Comparison of ENCODE assay signal across 8 mouse cellular contexts in genomic region chr2:157566260-157566952, GRCm38 (mm10). TPM values are rescaled to one million over a fixed set of nuclear protein-coding genes. Genes with fewer than 3 reads are reported as not detected.
DNase-seq lines count a peak whose midpoint lies in the region; ATAC-seq and TF ChIP-seq lines count a peak whose summit lies in the region.

No protein-coding gene starts in this region.

- no peak; the same call in 1 of the 2 replicates for TF ChIP-seq CTCF in forebrain, postnatal 0 days (IDR thresholded peaks at IDR 0.05; ENCODE audit: low read depth)
- no peak for TF ChIP-seq CTCF in lung, embryonic 14.5 days (IDR thresholded peaks at IDR 0.05; ENCODE audit: low read depth)

- peaks cover 3% of the 10 kb centered on the region; the same call in 1 of the 2 replicates for H3K9me3 ChIP-seq in forebrain, postnatal 0 days (ENCODE audit: low read length)
- peaks cover 7% of the 10 kb centered on the region for H3K9me3 ChIP-seq in lung, embryonic 14.5 days (ENCODE audit: low read depth, low read length)

- WGBS in forebrain, postnatal 0 days, result 2% methylated on average over 36 of the region's 36 CpGs
- WGBS in lung, embryonic 14.5 days, result under 1% methylated on average over 36 of the region's 36 CpGs

- peak; percentile 89 for ATAC-seq in forebrain, postnatal 0 days
- peak; percentile 82 for ATAC-seq in lung, embryonic 14.5 days (ENCODE audit: insufficient read depth)
- peak; percentile 74 for ATAC-seq in neutrophil, adult 5-6 weeks (ENCODE audit: extremely low read depth, insufficient number of reproducible peaks, low FRiP score, poor library complexity, severe bottlenecking)

- peak overlapping the region; percentile 89 for H3K27ac ChIP-seq in forebrain, postnatal 0 days (ENCODE audit: low read depth, low read length)
- peak overlapping the region; percentile 91 for H3K27ac ChIP-seq in lung, embryonic 14.5 days (ENCODE audit: low read depth)

- peaks cover 14% of the 10 kb centered on the region; the same call in 1 of the 2 replicates for H3K4me1 ChIP-seq in forebrain, postnatal 0 days (ENCODE audit: insufficient read depth)
- no peaks in the 10 kb centered on the region for H3K4me1 ChIP-seq in lung, embryonic 14.5 days (ENCODE audit: insufficient read depth)

- H3K9ac ChIP-seq in forebrain, postnatal 0 days, result peak overlapping the region; percentile 96
- peak overlapping the region; percentile 81 for H3K9ac ChIP-seq in lung, embryonic 14.5 days

- DNase-seq in MEL-GATA-1-ER (ENCODE audit: extremely low read depth, low read depth), result peak; percentile 86
- peak; percentile 94 for DNase-seq in cerebellum, adult 8-10 months
- peak; percentile 97 for DNase-seq in forebrain, postnatal 0 days
- DNase-seq in heart, postnatal 4 days, result peak; percentile 85
- DNase-seq in layer of hippocampus, adult 8-10 months (ENCODE audit: low spot score in 2 of 2), result peak; percentile 79 to 89
- DNase-seq in lung, embryonic 14.5 days, result peak; percentile 94
- peak; percentile 86 for DNase-seq in testis, postnatal 14 days (ENCODE audit: low spot score)

- peaks cover 2% of the 10 kb centered on the region; the same call in 1 of the 2 replicates for H3K36me3 ChIP-seq in forebrain, postnatal 0 days (ENCODE audit: insufficient read depth)
- H3K36me3 ChIP-seq in lung, embryonic 14.5 days (ENCODE audit: insufficient read depth), result peaks cover 10% of the 10 kb centered on the region

- H3K4me3 ChIP-seq in forebrain, postnatal 0 days (ENCODE audit: low read depth, low read length), result peak overlapping the region; percentile 90
- peak overlapping the region; percentile 90 for H3K4me3 ChIP-seq in lung, embryonic 14.5 days (ENCODE audit: low read depth, low read length)

- no peaks in the 10 kb centered on the region for H3K27me3 ChIP-seq in forebrain, postnatal 0 days (ENCODE audit: insufficient read depth, low read length)
- no peaks in the 10 kb centered on the region for H3K27me3 ChIP-seq in lung, embryonic 14.5 days (ENCODE audit: insufficient read depth, low read length)

- peak overlapping the region; percentile 90 for H3K4me2 ChIP-seq in forebrain, postnatal 0 days (ENCODE audit: low read depth)
- H3K4me2 ChIP-seq in lung, embryonic 14.5 days, result peak overlapping the region; percentile 75

RNA-seq across cellular contexts. Expression of gene Blcap, which starts 4.7 kb away (rescaled TPM):
- total RNA-seq in forebrain, postnatal 0 days (2014; rRNA removed), result 166 and 208 TPM in 2 replicates
- 231 and 295 TPM in 2 replicates for polyA plus RNA-seq in forebrain, postnatal 0 days (2015; fragmentation: Nextera tagmentation; extraction: Ambion mirVana)
- total RNA-seq in heart, postnatal 4 days (2021), result 10 to 100 TPM; 71.5 to 76.9 TPM
- total RNA-seq in layer of hippocampus, adult 8-10 months (2022), result 100 to 1,000 TPM; 136 to 152 (median 144) TPM
- 49.3 and 49.8 TPM in 2 replicates for polyA plus RNA-seq in lung, embryonic 14.5 days (2014; fragmentation: Nextera tagmentation; extraction: Ambion mirVana)
- 31.7 and 35.8 TPM in 2 replicates for total RNA-seq in neutrophil, adult 5-6 weeks (2017)

RNA-seq across cellular contexts. Expression of gene Nnat, which starts 6.5 kb away (rescaled TPM):
- total RNA-seq in forebrain, postnatal 0 days (2014; rRNA removed), result 4,630 and 7,303 TPM in 2 replicates
- 6,353 and 7,049 TPM in 2 replicates for polyA plus RNA-seq in forebrain, postnatal 0 days (2015; fragmentation: Nextera tagmentation; extraction: Ambion mirVana)
- total RNA-seq in heart, postnatal 4 days (2021), result 10 to 100 TPM in 1 of 2 experiments, 1 to 10 TPM in 1; 8.9 to 13.2 TPM
- 100 to 1,000 TPM; 458 to 613 (median 542) TPM for total RNA-seq in layer of hippocampus, adult 8-10 months (2022)
- polyA plus RNA-seq in lung, embryonic 14.5 days (2014; fragmentation: Nextera tagmentation; extraction: Ambion mirVana), result 414 and 435 TPM in 2 replicates
- not detected in 2 replicates for total RNA-seq in neutrophil, adult 5-6 weeks (2017)

Comparison
In these comparisons a context has a peak if more than half of its experiments do, and no peak if none do; other contexts are left out.
1. Peak in every context shown above with its lines: DNase-seq, ATAC-seq, H3K4me3 ChIP-seq and H3K27ac ChIP-seq.
2. RNA of gene Nnat, which starts 6.5 kb away (total RNA-seq): 4,630 to 7,303 TPM in forebrain, postnatal 0 days and 458 to 613 TPM in layer of hippocampus, adult 8-10 months; 8.9 to 13.2 TPM in heart, postnatal 4 days and not detected in neutrophil, adult 5-6 weeks; every median in the first group is over 10 times any median in the second.